Mouse (Mus musculus): ENCODE results near the gene Klhl21.
A peak's percentile ranks its signal among the peaks of the same experiment; 100 is the strongest.

The Klhl21 gene

GRCm38 (mm10) chr4:152008622-152009075, at the start of gene Klhl21:
Gene Klhl21 (plus strand): TSS chr4:152008803.
- DNase-seq, result peak; percentile 95 to 97

- DNase-seq, result no peak
Observed at GRCm38 (mm10) chr4:151959849-151960512, 48.6 kb upstream of the Klhl21 start.

GRCm38 (mm10) chr4:151960513-151960854, 48.1 kb upstream of the Klhl21 start:
- DNase-seq, result no peak

- no peak for DNase-seq
Observed at GRCm38 (mm10) chr4:151962817-151963216, 45.8 kb upstream of the Klhl21 start.

GRCm38 (mm10) chr4:151968204-151968921, 40.2 kb upstream of the Klhl21 start:
- peak; percentile 37 to 62 for DNase-seq

- peak; percentile 43 to 50 for DNase-seq
Observed at GRCm38 (mm10) chr4:151972221-151972967, 36.2 kb upstream of the Klhl21 start.

GRCm38 (mm10) chr4:151975441-151975840, 33.2 kb upstream of the Klhl21 start:
- peak; percentile 76 to 77 for DNase-seq

- peak; percentile 93 to 95 for DNase-seq
Observed at GRCm38 (mm10) chr4:151977748-151978147, 30.9 kb upstream of the Klhl21 start.

- DNase-seq, result no peak
Observed at GRCm38 (mm10) chr4:151980699-151981098, 27.9 kb upstream of the Klhl21 start.

- peak; percentile 86 to 89 for DNase-seq
Observed at GRCm38 (mm10) chr4:151981363-151981762, 27.2 kb upstream of the Klhl21 start.

- peak in 1 of 2 experiments; percentile 46 for DNase-seq
Observed at GRCm38 (mm10) chr4:151983043-151983442, 25.6 kb upstream of the Klhl21 start.

GRCm38 (mm10) chr4:151983560-151983959, 25.0 kb upstream of the Klhl21 start:
- DNase-seq, result peak; percentile 54 to 72

- DNase-seq, result peak in 1 of 2 experiments; percentile 55
Observed at GRCm38 (mm10) chr4:151985886-151986285, 22.7 kb upstream of the Klhl21 start.

GRCm38 (mm10) chr4:151986650-151987049, 22.0 kb upstream of the Klhl21 start:
- no peak for DNase-seq

GRCm38 (mm10) chr4:151988014-151988341, 20.6 kb upstream of the Klhl21 start:
- DNase-seq, result no peak

- peak; percentile 87 to 92 for DNase-seq
Observed at GRCm38 (mm10) chr4:151988342-151989109, 20.1 kb upstream of the Klhl21 start, which contains the start of gene Thap3. Gene Thap3 (minus strand): TSS chr4:151988997.

- DNase-seq, result no peak
Observed at GRCm38 (mm10) chr4:151989110-151989488, 19.5 kb upstream of the Klhl21 start.

- DNase-seq, result no peak
Observed at GRCm38 (mm10) chr4:151992091-151992490, 16.5 kb upstream of the Klhl21 start.

- no peak for DNase-seq
Observed at GRCm38 (mm10) chr4:151993035-151993434, 15.6 kb upstream of the Klhl21 start.

- peak; percentile 62 to 72 for DNase-seq
Observed at GRCm38 (mm10) chr4:151994228-151995171, 14.1 kb upstream of the Klhl21 start.

GRCm38 (mm10) chr4:151995371-151996172, 13.0 kb upstream of the Klhl21 start:
- peak; percentile 60 to 76 for DNase-seq
